Mouse (Mus musculus) T-cell, adult 2 months (primary cell): ENCODE data around the gene Scarb2.
"Not testable (repeated sequence)": the region's sequence is repeated elsewhere in the genome, so short reads cannot be mapped to it uniquely, and the experiment has no call there.

Source experiments
- DNase-seq: peaks from one replicate; pipeline ENCODE4 v3.0.0; 2022; ENCODE audit warnings: low spot score

The Scarb2 gene

GRCm38 (mm10) chr5:92506733-92507132 is at the start of gene Scarb2:
TSS of gene Scarb2 (minus strand) at chr5:92506833.
- no peak for DNase-seq

GRCm38 (mm10) chr5:92555905-92556304 is 49.3 kb upstream of the Scarb2 start:
- no peak for DNase-seq

- DNase-seq = no peak
Measured at GRCm38 (mm10) chr5:92554891-92555511, 48.4 kb upstream of the Scarb2 start, which contains the start of gene Fam47e. TSS of gene Fam47e (plus strand) at chr5:92555069.

- no peak for DNase-seq
Measured at GRCm38 (mm10) chr5:92554443-92554842, 47.8 kb upstream of the Scarb2 start.

DNA sequence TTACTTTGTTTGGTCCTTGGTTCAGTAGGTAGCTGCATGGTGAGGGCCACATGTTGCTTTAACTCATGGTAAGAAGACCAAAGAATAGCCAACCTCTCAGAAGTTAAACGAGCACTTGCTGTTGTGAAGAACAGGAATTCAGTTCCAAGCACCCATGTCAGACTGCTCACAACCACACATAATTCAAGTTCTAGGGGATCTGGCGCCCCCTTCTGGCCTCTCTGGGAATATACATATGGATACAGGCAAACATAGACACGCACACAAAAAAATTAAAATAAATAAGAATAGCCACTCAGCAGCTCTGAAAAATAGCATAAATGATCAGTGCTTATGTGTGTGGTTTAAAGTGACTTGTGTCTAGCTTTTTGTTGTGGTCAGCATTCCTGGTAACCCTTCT is 47.3 kb upstream of the Scarb2 start:
- no peak for DNase-seq

GRCm38 (mm10) chr5:92552611-92553010 is 46.0 kb upstream of the Scarb2 start:
- no peak for DNase-seq

GRCm38 (mm10) chr5:92539698-92540097 is 33.1 kb upstream of the Scarb2 start:
- no peak for DNase-seq

- no peak for DNase-seq
Measured at GRCm38 (mm10) chr5:92524821-92525258, 18.2 kb upstream of the Scarb2 start.

DNA sequence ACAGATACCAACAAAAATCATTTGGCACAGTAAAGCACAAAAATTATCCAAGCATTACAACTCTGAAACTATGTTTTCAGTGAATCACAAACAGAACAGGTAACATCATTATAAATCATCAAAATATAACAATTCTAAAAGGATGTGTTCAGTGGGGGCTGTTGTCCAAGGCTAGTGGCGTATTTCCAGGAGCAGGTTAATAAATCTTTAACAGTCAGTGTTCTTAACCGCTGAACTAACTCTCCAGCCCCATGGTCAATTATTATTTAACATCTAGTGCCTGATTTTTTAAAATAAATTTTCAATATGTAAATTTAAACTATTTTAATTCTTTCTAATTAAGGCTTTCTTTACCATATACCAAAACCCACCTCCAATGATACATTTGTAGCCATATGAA is 14.5 kb upstream of the Scarb2 start:
- not testable (repeated sequence) for DNase-seq

GRCm38 (mm10) chr5:92512066-92512465 is 5.4 kb upstream of the Scarb2 start:
- DNase-seq = no peak

GRCm38 (mm10) chr5:92511256-92511655 is 4.6 kb upstream of the Scarb2 start:
- DNase-seq = peak; percentile 33

DNA sequence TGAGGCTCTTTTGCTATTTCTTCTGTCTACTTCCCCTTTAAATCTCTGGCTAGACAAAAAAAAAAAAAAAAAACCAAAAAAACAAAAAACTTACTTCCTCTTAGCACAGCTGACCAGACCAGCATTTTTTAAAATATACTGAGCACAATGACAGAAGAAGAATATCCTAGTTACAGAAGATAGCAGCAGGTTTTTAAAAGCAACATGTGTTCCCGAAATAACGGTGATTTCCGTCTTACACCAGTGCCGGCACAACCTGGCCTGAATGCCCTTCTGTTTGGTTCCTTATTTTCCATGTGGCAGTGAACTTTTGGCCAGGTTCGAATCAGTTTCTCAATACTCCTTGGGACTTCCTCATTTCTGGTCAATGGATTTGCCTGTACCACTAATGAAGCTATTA is 2.2 kb upstream of the Scarb2 start:
- no peak for DNase-seq

- peak; percentile 48 for DNase-seq
Measured at GRCm38 (mm10) chr5:92506301-92506729, 318 bp downstream of the Scarb2 start.

DNA sequence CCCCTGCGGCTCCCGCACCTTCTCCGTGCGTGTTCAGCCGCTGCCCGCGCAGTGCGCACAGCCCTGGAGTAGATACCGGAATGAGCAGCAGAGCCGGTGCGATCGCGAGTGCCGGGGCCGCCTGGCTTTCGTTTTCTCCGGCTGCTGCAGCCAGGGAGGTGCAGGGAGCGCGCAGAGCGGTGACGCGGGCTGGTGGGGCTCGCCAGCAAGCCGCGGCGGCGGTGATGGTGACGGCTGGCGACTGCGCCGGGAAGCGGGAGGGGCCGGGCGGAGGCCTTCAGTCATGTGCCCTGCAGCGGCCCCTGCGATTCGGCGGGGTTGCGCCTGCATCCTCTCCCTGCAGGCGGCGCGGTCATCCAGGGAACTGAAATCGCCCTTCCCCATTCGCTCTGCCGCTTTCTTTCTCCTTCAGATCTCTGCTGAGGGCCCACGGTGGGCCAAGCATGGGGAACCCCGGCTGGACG is 1.2 kb downstream of the Scarb2 start:
- peak; percentile 92 for DNase-seq

GRCm38 (mm10) chr5:92504676-92505400 is 1.8 kb downstream of the Scarb2 start:
- peak; percentile 83 for DNase-seq

DNA sequence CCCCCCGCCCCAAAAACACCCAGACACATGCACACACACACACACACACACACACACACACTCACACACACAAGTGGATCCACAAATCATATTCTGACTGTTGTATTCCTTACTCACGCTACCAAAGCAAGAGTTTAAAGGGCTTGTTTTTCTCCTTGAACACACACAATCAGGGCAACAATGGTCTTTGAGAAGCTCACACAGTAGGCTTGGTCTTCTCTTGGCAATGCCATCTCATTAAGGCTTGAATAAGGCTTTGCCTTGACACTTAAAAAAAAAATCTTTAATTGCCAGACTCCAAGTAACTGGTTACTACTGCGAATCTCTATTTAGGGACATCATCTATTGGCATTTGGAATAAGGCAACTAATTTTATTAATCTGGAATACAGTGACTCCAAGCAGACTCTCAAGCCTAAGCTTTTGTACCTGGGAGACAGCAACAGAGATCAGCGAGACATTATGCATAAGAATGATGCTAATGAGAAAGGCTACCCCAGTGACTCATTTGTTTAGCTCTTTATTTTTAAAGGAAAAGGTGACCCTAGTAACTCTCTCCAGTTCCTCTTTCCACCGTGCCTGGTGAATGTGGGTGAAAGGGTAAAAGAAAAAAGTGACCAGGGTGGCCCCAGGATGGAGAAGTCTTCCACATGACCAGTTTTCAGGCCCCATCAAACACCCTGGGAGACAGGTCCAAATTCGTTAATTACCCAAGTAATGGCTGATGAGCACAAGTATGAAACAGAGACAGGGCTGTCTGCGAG is 2.6 kb downstream of the Scarb2 start:
- DNase-seq = no peak

DNA sequence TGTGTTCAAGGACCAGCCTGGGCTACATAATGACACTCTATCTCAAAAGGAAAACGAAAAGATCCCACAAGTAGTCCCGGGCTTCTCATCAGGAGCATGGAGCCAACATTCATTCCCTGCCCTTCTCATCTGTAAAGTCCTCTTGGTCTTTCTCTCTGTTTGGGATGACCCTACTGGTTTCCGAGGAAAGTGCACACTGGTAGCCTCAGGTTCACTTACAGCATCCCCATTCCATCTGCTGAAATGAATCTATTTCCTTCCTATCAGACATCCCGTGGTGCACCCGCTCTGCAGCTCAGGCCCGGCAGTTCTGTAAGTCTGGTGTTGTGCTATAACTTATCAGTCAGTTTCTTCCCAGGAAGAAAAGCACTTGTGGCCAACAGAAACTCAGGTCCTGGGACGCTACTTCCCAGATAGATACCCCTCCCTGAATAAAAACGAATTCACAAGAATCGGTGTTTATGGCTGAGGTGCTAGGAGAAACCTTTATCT is 3.2 kb downstream of the Scarb2 start:
- no peak for DNase-seq

DNA sequence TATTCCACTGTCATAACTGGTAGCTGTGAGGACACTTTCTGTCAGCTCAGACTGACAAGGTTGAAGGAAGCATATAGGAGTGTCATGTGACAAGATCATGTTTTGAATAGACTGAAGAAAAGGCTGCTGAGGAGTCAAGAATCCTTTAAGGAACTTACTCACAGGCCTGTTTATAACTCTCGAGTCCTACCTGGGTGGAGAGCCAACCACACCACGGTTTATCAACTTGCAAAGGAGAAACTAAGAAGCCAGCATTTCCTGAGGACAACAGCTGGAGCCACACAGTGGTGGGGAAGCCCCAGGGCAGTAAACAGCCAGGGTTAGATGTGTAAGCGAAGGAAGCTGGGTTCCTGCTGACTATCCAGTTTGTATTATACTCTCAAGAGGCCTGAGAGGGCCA is 7.3 kb downstream of the Scarb2 start:
- peak; percentile 69 for DNase-seq

GRCm38 (mm10) chr5:92498661-92499060 is 8.0 kb downstream of the Scarb2 start:
- DNase-seq = no peak

DNA sequence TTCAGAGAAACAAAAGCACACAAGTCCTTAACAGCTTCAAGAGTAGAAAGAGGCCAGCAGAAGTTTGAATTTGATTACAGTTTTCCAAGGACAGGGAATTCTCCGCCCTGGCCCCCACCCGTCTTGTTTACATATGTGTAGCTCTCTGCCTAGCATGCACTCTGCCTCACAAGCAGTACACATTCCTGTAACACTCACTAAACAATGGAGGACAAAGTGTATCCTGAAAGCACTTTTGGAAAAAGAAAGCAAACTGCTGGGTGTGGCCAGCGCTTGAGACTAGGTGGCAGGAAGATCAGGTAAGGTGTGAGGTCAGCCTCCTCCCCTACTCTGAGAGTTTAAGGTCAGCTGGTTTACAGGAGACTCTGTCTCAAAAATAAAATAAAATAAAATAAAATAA is 8.4 kb downstream of the Scarb2 start:
- DNase-seq = no peak

DNA sequence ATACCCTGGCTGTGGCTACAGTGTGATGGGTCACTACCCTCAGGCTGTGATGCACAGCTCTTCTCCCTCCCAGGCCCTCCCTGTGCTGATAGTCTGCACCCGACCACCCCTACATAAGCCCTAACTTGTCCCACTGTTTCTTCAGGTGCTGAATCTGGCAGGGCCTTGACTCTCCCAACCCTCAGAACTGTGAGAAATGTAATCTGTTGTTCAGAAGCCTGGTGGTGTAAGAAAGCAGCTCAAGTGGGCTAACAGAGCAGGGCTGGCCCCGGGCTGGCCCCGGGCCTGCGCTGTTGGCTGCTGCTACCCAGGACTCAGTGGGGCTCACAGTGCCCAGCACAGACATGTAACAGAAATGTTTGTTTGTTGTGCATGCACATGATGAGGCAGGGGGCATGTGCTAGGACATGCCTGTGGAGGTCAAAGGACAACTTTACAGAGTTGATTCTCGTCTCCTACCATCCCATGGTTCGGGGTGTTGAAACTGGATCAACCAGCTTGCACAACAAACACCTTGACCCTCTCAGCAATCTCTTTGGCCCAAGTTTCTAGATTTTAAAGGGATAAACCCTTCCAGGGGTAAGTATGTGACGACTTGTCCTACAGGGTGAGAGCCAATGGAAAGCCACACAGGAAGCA is 10.7 kb downstream of the Scarb2 start:
- no peak for DNase-seq

DNA sequence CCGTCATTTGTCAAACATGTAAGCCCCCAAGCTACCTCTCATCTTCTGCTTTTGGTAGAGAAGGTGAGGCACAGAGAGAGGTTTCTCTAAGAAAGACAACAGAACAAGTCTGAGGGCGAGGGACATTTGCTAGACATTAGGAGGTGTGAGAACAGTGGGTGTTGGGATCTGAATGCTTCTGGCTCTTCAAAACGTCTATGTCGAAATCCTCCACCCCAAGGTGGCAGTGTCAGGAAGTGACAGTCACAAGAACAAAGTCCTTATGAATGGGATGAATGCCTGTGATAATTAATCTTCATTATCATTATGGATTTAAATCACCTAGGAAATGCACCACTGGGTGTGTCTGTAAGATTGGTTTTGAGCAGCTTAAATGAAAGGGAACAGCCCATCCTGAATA is 11.3 kb downstream of the Scarb2 start:
- peak; percentile 39 for DNase-seq
